Mouse (Mus musculus): ENCODE measurements around the gene Pafah1b1. TPM values are rescaled to one million over a fixed set of nuclear protein-coding genes. Genes with fewer than 3 reads are reported as not detected.

Gene Pafah1b1
- polyA plus RNA-seq, 1 experiment from 2014 or later, result 102 TPM

GRCm38 (mm10) chr11:74672901-74673513 lies 51.5 kb downstream of the Pafah1b1 start:
- DNase-seq (ENCODE audit: low spot score) (peak; percentile 9), ATAC-seq (replicated peaks; ENCODE audit: insufficient number of reproducible peaks, low FRiP score, low TSS enrichment, low read depth) (no peak)
- Histone ChIP-seq H3K4me2 (ENCODE audit: low read depth, low read length) (no peak overlapping the region), H3K9me3 (replicated peaks; ENCODE audit: control insufficient read depth, low read length) (no peaks in the 10 kb centered on the region), H3K4me3 (ENCODE audit: low read depth, low read length) (no peak overlapping the region), H3K27me3 (ENCODE audit: control insufficient read depth, insufficient read depth, low read length) (no peaks in the 10 kb centered on the region), H3K4me1 (ENCODE audit: control insufficient read depth, insufficient read depth, low read length) (no peaks in the 10 kb centered on the region), H3K9ac (replicated peaks; ENCODE audit: low read length) (no peak overlapping the region), H3K36me3 (replicated peaks; ENCODE audit: control insufficient read depth, insufficient read depth, low read depth, low read length) (peaks cover under 1% of the 10 kb centered on the region), H3K27ac (replicated peaks; ENCODE audit: low read depth, low read length) (no peak overlapping the region)
- whole genome bisulfite sequencing, result 79% methylated on average over 6 of the region's 6 CpGs

- peaks cover 4% of the 10 kb centered on the region for H3K36me3 ChIP-seq (replicated peaks; ENCODE audit: control insufficient read depth, insufficient read depth, low read depth, low read length)
- no peak overlapping the region for H3K9ac ChIP-seq (replicated peaks; ENCODE audit: low read length)
- no peaks in the 10 kb centered on the region for H3K4me1 ChIP-seq (ENCODE audit: control insufficient read depth, insufficient read depth, low read length)
- H3K27ac ChIP-seq (replicated peaks; ENCODE audit: low read depth, low read length), result no peak overlapping the region
- ATAC-seq (replicated peaks; ENCODE audit: insufficient number of reproducible peaks, low FRiP score, low TSS enrichment, low read depth), result no peak
- DNase-seq (ENCODE audit: low spot score), result no peak
- no peak overlapping the region for H3K4me2 ChIP-seq (ENCODE audit: low read depth, low read length)
- H3K4me3 ChIP-seq (ENCODE audit: low read depth, low read length), result no peak overlapping the region
- no peaks in the 10 kb centered on the region for H3K9me3 ChIP-seq (replicated peaks; ENCODE audit: control insufficient read depth, low read length)
- 93% methylated on average over 5 of the region's 5 CpGs for WGBS
- no peaks in the 10 kb centered on the region for H3K27me3 ChIP-seq (ENCODE audit: control insufficient read depth, insufficient read depth, low read length)
These were observed 52.6 kb downstream of the Pafah1b1 start for GRCm38 (mm10) chr11:74671839-74672238.

GRCm38 (mm10) chr11:74671013-74671412 lies 53.5 kb downstream of the Pafah1b1 start:
- Histone ChIP-seq H3K4me2 (ENCODE audit: low read depth, low read length) (no peak overlapping the region), H3K36me3 (replicated peaks; ENCODE audit: control insufficient read depth, insufficient read depth, low read depth, low read length) (peaks cover 4% of the 10 kb centered on the region)
- WGBS, result 90% methylated on average over 1 of the region's 1 CpGs

GRCm38 (mm10) chr11:74670151-74670550 lies 54.3 kb downstream of the Pafah1b1 start:
- ATAC-seq (replicated peaks; ENCODE audit: insufficient number of reproducible peaks, low FRiP score, low TSS enrichment, low read depth) (no peak), DNase-seq (ENCODE audit: low spot score) (no peak)
- Histone ChIP-seq H3K36me3 (replicated peaks; ENCODE audit: control insufficient read depth, insufficient read depth, low read depth, low read length) (peaks cover 4% of the 10 kb centered on the region), H3K9me3 (replicated peaks; ENCODE audit: control insufficient read depth, low read length) (no peaks in the 10 kb centered on the region), H3K4me1 (ENCODE audit: control insufficient read depth, insufficient read depth, low read length) (no peaks in the 10 kb centered on the region), H3K27ac (replicated peaks; ENCODE audit: low read depth, low read length) (no peak overlapping the region), H3K27me3 (ENCODE audit: control insufficient read depth, insufficient read depth, low read length) (no peaks in the 10 kb centered on the region), H3K9ac (replicated peaks; ENCODE audit: low read length) (no peak overlapping the region), H3K4me2 (ENCODE audit: low read depth, low read length) (no peak overlapping the region), H3K4me3 (ENCODE audit: low read depth, low read length) (no peak overlapping the region)

More at GRCm38 (mm10) chr11:74671013-74671412, 53.5 kb downstream of the Pafah1b1 start:
- ATAC-seq (replicated peaks; ENCODE audit: insufficient number of reproducible peaks, low FRiP score, low TSS enrichment, low read depth) (no peak), DNase-seq (ENCODE audit: low spot score) (no peak)
- Histone ChIP-seq H3K27ac (replicated peaks; ENCODE audit: low read depth, low read length) (no peak overlapping the region), H3K4me3 (ENCODE audit: low read depth, low read length) (no peak overlapping the region), H3K27me3 (ENCODE audit: control insufficient read depth, insufficient read depth, low read length) (no peaks in the 10 kb centered on the region), H3K9me3 (replicated peaks; ENCODE audit: control insufficient read depth, low read length) (no peaks in the 10 kb centered on the region), H3K4me1 (ENCODE audit: control insufficient read depth, insufficient read depth, low read length) (no peaks in the 10 kb centered on the region), H3K9ac (replicated peaks; ENCODE audit: low read length) (no peak overlapping the region)

- Histone ChIP-seq H3K4me1 (ENCODE audit: control insufficient read depth, insufficient read depth, low read length) (no peaks in the 10 kb centered on the region), H3K4me3 (ENCODE audit: low read depth, low read length) (no peak overlapping the region), H3K4me2 (ENCODE audit: low read depth, low read length) (no peak overlapping the region), H3K36me3 (replicated peaks; ENCODE audit: control insufficient read depth, insufficient read depth, low read depth, low read length) (peaks cover 4% of the 10 kb centered on the region), H3K27ac (replicated peaks; ENCODE audit: low read depth, low read length) (no peak overlapping the region), H3K9me3 (replicated peaks; ENCODE audit: control insufficient read depth, low read length) (no peaks in the 10 kb centered on the region), H3K27me3 (ENCODE audit: control insufficient read depth, insufficient read depth, low read length) (no peaks in the 10 kb centered on the region), H3K9ac (replicated peaks; ENCODE audit: low read length) (no peak overlapping the region)
- WGBS, result 85% methylated on average over 2 of the region's 2 CpGs
- no peak for ATAC-seq (replicated peaks; ENCODE audit: insufficient number of reproducible peaks, low FRiP score, low TSS enrichment, low read depth)
- no peak for DNase-seq (ENCODE audit: low spot score)
These were observed 55.5 kb downstream of the Pafah1b1 start for GRCm38 (mm10) chr11:74668971-74669370.

- WGBS, result 87% methylated on average over 5 of the region's 5 CpGs
- Histone ChIP-seq H3K27me3 (ENCODE audit: control insufficient read depth, insufficient read depth, low read length) (no peaks in the 10 kb centered on the region), H3K4me2 (ENCODE audit: low read depth, low read length) (no peak overlapping the region), H3K36me3 (replicated peaks; ENCODE audit: control insufficient read depth, insufficient read depth, low read depth, low read length) (peaks cover 4% of the 10 kb centered on the region), H3K27ac (replicated peaks; ENCODE audit: low read depth, low read length) (no peak overlapping the region), H3K9ac (replicated peaks; ENCODE audit: low read length) (no peak overlapping the region), H3K9me3 (replicated peaks; ENCODE audit: control insufficient read depth, low read length) (no peaks in the 10 kb centered on the region), H3K4me1 (ENCODE audit: control insufficient read depth, insufficient read depth, low read length) (no peaks in the 10 kb centered on the region), H3K4me3 (ENCODE audit: low read depth, low read length) (no peak overlapping the region)
- ATAC-seq (replicated peaks; ENCODE audit: insufficient number of reproducible peaks, low FRiP score, low TSS enrichment, low read depth) (no peak), DNase-seq (ENCODE audit: low spot score) (no peak)
These were observed 56.0 kb downstream of the Pafah1b1 start for GRCm38 (mm10) chr11:74668466-74668865.

GRCm38 (mm10) chr11:74667582-74668010 lies 56.9 kb downstream of the Pafah1b1 start:
- Histone ChIP-seq H3K9me3 (replicated peaks; ENCODE audit: control insufficient read depth, low read length) (no peaks in the 10 kb centered on the region), H3K4me3 (ENCODE audit: low read depth, low read length) (no peak overlapping the region), H3K36me3 (replicated peaks; ENCODE audit: control insufficient read depth, insufficient read depth, low read depth, low read length) (peaks cover 4% of the 10 kb centered on the region), H3K27me3 (ENCODE audit: control insufficient read depth, insufficient read depth, low read length) (no peaks in the 10 kb centered on the region), H3K27ac (replicated peaks; ENCODE audit: low read depth, low read length) (no peak overlapping the region), H3K9ac (replicated peaks; ENCODE audit: low read length) (no peak overlapping the region), H3K4me2 (ENCODE audit: low read depth, low read length) (no peak overlapping the region), H3K4me1 (ENCODE audit: control insufficient read depth, insufficient read depth, low read length) (no peaks in the 10 kb centered on the region)
- DNase-seq (ENCODE audit: low spot score) (no peak), ATAC-seq (replicated peaks; ENCODE audit: insufficient number of reproducible peaks, low FRiP score, low TSS enrichment, low read depth) (no peak)
- WGBS, result 95% methylated on average over 13 of the region's 13 CpGs

- no peaks in the 10 kb centered on the region for H3K27me3 ChIP-seq (ENCODE audit: control insufficient read depth, insufficient read depth, low read length)
- no peaks in the 10 kb centered on the region for H3K4me1 ChIP-seq (ENCODE audit: control insufficient read depth, insufficient read depth, low read length)
- no peak overlapping the region for H3K9ac ChIP-seq (replicated peaks; ENCODE audit: low read length)
- WGBS, result 89% methylated on average over 14 of the region's 14 CpGs
- H3K4me2 ChIP-seq (ENCODE audit: low read depth, low read length), result no peak overlapping the region
- peaks cover 4% of the 10 kb centered on the region for H3K36me3 ChIP-seq (replicated peaks; ENCODE audit: control insufficient read depth, insufficient read depth, low read depth, low read length)
- no peak overlapping the region for H3K27ac ChIP-seq (replicated peaks; ENCODE audit: low read depth, low read length)
- H3K9me3 ChIP-seq (replicated peaks; ENCODE audit: control insufficient read depth, low read length), result no peaks in the 10 kb centered on the region
- ATAC-seq (replicated peaks; ENCODE audit: insufficient number of reproducible peaks, low FRiP score, low TSS enrichment, low read depth) (no peak), DNase-seq (ENCODE audit: low spot score) (no peak)
- H3K4me3 ChIP-seq (ENCODE audit: low read depth, low read length), result no peak overlapping the region
These were observed 57.5 kb downstream of the Pafah1b1 start for GRCm38 (mm10) chr11:74666776-74667581.
